Mouse (Mus musculus): ENCODE measurements at regions not wholly inside any gene's neighbourhood (a gene's known extent, or its start where the extent isn't known, plus 50 kb on each side); places are given as distances from the start of the nearest gene placed in this dataset.

DNA sequence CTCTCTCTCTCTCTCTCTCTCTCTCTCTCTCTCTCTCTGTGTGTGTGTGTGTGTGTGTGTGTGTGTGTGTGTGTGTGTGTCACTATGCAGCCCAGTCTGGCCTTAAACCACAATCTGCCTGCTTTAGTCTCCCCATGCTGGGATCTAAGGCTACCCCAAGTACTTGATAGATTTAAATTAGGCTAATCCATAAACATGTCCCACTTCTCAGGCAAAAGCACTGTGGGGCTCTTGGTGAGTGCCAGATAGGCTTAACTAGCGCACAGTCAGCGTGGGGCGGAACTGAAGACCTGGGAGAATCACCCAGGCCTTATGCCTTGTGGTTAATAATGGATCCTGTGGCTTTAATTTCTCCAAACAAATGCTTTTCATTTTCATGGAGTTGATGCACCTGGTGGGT, 180.6 kb downstream of the Gm26897 start:
- Histone ChIP-seq H3K27ac (ENCODE audit: low read depth, low read length) (no peak overlapping the region), H3K4me2 (ENCODE audit: low read depth, low read length, severe bottlenecking) (no peak overlapping the region), H3K4me1 (replicated peaks; ENCODE audit: control insufficient read depth, insufficient read depth, low read length) (peaks cover 9% of the 10 kb centered on the region), H3K9me3 (ENCODE audit: control insufficient read depth, low read length) (no peaks in the 10 kb centered on the region), H3K36me3 (ENCODE audit: control insufficient read depth, insufficient read depth, low read length) (no peaks in the 10 kb centered on the region), H3K4me3 (ENCODE audit: low read depth, low read length) (no peak overlapping the region), H3K27me3 (ENCODE audit: control insufficient read depth, insufficient read depth, low read length) (peaks cover 2% of the 10 kb centered on the region; the same call in 1 of the 2 replicates), H3K9ac (ENCODE audit: low read length) (no peak overlapping the region)
- WGBS, result 50% methylated on average over 3 of the region's 3 CpGs
- ATAC-seq (replicated peaks; ENCODE audit: low FRiP score), result no peak
- no peak for DNase-seq (ENCODE audit: low spot score)

DNA sequence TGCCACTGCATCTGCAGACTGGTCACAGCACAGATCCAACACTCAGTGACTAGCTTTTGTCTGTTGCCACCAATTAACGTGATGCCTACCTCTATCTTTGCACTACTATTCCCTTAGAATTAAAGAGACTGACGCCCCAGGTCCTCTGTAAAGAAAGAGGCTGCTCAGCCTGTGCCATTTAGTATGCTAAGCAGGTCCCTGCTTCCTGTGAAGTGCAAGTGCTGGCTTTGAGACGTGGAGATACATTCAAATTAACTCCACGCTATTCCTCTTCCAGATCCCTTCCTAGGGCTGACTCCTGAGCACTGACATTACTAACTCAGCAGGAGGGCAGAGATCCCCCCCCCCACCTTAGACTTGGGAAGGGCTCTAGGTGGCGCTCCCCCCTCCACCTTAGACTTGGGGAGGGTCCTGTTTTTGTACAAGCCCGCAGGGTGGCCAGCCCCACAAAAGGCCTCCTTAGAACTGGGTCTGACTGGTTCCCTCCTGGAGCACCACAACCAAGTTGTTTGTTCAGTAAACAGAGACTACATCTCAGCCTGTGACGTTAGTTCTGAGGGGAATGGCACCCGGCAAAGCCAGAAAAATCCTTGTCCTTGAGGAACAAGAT, 184.0 kb downstream of the Gm26897 start:
- Histone ChIP-seq H3K27me3 (ENCODE audit: control insufficient read depth, insufficient read depth, low read length) (peaks cover 2% of the 10 kb centered on the region; the same call in 1 of the 2 replicates), H3K27ac (ENCODE audit: low read depth, low read length) (peak overlapping the region; percentile 46), H3K36me3 (ENCODE audit: control insufficient read depth, insufficient read depth, low read length) (no peaks in the 10 kb centered on the region), H3K4me1 (replicated peaks; ENCODE audit: control insufficient read depth, insufficient read depth, low read length) (peaks cover 12% of the 10 kb centered on the region), H3K9ac (ENCODE audit: low read length) (no peak overlapping the region), H3K9me3 (ENCODE audit: control insufficient read depth, low read length) (no peaks in the 10 kb centered on the region), H3K4me3 (ENCODE audit: low read depth, low read length) (no peak overlapping the region), H3K4me2 (ENCODE audit: low read depth, low read length, severe bottlenecking) (no peak overlapping the region)
- ATAC-seq (replicated peaks; ENCODE audit: low FRiP score), result peak; percentile 82
- peak; percentile 61 for DNase-seq (ENCODE audit: low spot score)
- WGBS, result 15% methylated on average over 8 of the region's 8 CpGs

DNA sequence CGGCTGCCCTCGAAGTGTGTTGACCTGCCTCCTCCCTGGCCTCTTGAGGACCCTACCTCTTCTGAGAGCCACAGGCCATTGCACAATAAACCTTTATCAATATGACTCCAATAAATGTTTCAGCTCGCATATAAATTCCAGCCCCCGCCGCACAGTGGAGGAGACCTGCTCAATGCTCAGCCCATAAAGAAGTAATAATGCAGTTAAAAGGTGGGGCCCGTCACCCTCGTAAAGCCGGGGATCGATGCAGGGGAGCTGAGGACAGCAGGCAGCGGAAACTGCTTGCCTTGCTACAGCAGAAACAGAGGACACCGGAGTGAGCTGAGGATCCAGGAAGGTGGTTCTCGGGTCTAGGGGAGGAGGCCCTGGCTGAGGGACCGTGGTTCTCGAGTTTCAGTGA, 185.2 kb downstream of the Gm26897 start:
- WGBS, result 79% methylated on average over 14 of the region's 14 CpGs
- ATAC-seq (replicated peaks; ENCODE audit: low FRiP score) (no peak), DNase-seq (ENCODE audit: low spot score) (no peak)
- no peak overlapping the region for H3K9ac ChIP-seq (ENCODE audit: low read length)
- H3K36me3 ChIP-seq (ENCODE audit: control insufficient read depth, insufficient read depth, low read length), result no peaks in the 10 kb centered on the region
- no peak overlapping the region for H3K27ac ChIP-seq (ENCODE audit: low read depth, low read length)
- no peaks in the 10 kb centered on the region for H3K9me3 ChIP-seq (ENCODE audit: control insufficient read depth, low read length)
- H3K4me3 ChIP-seq (ENCODE audit: low read depth, low read length), result no peak overlapping the region
- H3K4me1 ChIP-seq (replicated peaks; ENCODE audit: control insufficient read depth, insufficient read depth, low read length), result peaks cover 16% of the 10 kb centered on the region
- H3K4me2 ChIP-seq (ENCODE audit: low read depth, low read length, severe bottlenecking), result no peak overlapping the region
- peaks cover 2% of the 10 kb centered on the region; the same call in 1 of the 2 replicates for H3K27me3 ChIP-seq (ENCODE audit: control insufficient read depth, insufficient read depth, low read length)

DNA sequence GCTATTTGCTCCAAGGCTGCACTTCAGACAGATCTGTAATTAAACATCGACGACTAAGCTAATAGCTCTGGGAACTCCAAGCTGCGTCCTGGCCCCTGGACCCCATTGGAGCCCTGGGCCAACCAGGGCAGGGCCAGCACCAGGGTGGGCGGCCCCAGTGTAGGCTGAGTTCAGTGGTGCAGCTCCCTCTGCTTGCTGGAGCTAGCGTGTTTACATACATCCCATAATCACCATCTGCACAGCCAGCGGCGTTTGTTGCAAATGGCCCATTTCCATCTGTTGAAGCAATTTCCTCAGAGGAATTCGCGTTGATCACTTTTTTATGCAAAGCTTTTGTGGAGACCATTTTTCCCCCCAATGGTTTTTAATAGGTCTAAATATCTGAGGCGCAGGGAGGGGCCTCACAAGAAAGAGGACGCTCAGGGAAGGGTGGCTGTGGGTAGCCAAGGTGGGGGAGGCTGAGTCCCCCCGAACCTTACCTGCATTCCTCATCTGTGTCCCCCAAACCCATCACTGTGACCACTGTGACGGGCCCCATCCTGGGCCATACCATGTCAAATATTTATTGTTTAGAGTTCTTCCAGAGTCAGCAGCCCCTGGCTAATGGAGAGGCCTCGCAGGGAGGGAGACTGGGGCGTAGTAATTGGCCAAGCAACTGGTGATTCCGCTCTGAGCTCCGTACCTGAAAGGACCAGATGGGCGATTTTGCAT, 189.4 kb downstream of the Gm26897 start:
- no peaks in the 10 kb centered on the region for H3K36me3 ChIP-seq (ENCODE audit: control insufficient read depth, insufficient read depth, low read length)
- DNase-seq (ENCODE audit: low spot score) (peak; percentile 66), ATAC-seq (replicated peaks; ENCODE audit: low FRiP score) (peak; percentile 82)
- H3K4me2 ChIP-seq (ENCODE audit: low read depth, low read length, severe bottlenecking), result no peak overlapping the region
- WGBS, result 41% methylated on average over 18 of the region's 18 CpGs
- no peak overlapping the region for H3K9ac ChIP-seq (ENCODE audit: low read length)
- no peak overlapping the region for H3K4me3 ChIP-seq (ENCODE audit: low read depth, low read length)
- H3K9me3 ChIP-seq (ENCODE audit: control insufficient read depth, low read length), result no peaks in the 10 kb centered on the region
- H3K27me3 ChIP-seq (ENCODE audit: control insufficient read depth, insufficient read depth, low read length), result no peaks in the 10 kb centered on the region
- H3K27ac ChIP-seq (ENCODE audit: low read depth, low read length), result no peak overlapping the region
- peaks cover 8% of the 10 kb centered on the region; the same call in 1 of the 2 replicates for H3K4me1 ChIP-seq (replicated peaks; ENCODE audit: control insufficient read depth, insufficient read depth, low read length)

DNA sequence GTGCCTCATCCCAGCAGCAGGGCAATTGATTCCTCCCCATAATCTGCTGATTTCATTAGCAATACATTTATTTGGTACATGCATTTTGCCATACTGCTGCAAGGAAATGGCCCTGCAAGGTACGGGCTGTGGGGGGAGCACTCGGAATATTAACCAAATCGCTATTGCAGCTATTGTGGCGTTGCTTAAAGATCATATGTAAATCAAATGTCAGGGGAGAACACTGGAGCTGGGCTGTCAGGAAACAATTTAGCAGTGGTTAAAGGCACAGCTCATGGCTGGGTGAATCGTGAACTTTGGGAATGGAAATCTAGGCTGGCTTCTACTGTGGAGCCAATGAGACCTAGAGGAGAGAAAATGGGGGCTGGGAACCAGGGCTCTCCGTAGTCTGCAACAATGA, 192.0 kb downstream of the Gm26897 start:
- ATAC-seq (replicated peaks; ENCODE audit: low FRiP score) (no peak), DNase-seq (ENCODE audit: low spot score) (no peak)
- Histone ChIP-seq H3K4me3 (ENCODE audit: low read depth, low read length) (no peak overlapping the region), H3K9ac (ENCODE audit: low read length) (no peak overlapping the region), H3K4me2 (ENCODE audit: low read depth, low read length, severe bottlenecking) (no peak overlapping the region), H3K36me3 (ENCODE audit: control insufficient read depth, insufficient read depth, low read length) (no peaks in the 10 kb centered on the region), H3K27ac (ENCODE audit: low read depth, low read length) (no peak overlapping the region), H3K27me3 (ENCODE audit: control insufficient read depth, insufficient read depth, low read length) (no peaks in the 10 kb centered on the region), H3K9me3 (ENCODE audit: control insufficient read depth, low read length) (no peaks in the 10 kb centered on the region), H3K4me1 (replicated peaks; ENCODE audit: control insufficient read depth, insufficient read depth, low read length) (peaks cover 14% of the 10 kb centered on the region; the same call in 1 of the 2 replicates)
- 77% methylated on average over 6 of the region's 6 CpGs for WGBS

DNA sequence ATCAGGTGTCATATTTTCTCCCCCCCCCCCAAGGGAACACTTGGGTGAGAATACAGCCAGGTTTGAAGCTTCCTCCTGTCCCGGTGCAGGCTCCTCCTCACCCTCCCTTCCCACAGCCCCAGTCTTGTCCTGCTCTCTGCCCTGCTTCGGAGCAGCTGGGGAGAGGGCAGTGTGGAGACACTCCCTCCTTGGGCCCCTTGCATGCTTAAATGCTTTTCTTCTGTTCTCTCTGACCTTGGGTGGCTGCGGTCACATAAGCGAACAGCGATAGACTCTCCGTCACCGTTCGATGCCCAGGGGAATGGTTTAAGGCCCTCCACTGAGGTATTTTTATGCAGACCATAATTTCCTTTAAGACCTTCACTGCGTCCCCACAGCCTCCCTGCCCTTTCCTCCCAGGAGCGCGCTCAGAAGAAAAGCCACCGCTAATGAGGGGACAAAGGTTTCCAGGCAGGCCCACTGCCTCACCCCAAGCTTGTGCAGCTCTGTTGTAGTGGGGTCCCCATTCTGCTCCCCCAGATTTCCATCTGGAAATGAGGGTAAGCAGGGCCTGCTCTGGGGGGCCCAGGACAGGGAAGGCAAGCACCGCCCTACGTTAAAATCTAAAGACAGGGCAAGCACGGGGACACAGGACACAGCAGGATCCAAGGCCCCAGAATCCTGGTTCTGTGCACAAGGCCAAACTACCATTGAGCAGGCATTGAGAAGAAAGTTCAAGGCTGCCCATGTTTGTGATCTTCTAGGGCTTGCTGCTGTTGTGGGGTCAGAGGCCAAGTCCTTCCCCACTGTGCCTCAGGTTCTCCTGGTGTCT, 195.7 kb downstream of the Gm26897 start:
- H3K4me2 ChIP-seq (ENCODE audit: low read depth, low read length, severe bottlenecking), result no peak overlapping the region
- DNase-seq (ENCODE audit: low spot score) (no peak), ATAC-seq (replicated peaks; ENCODE audit: low FRiP score) (no peak)
- peaks cover 7% of the 10 kb centered on the region; the same call in 1 of the 2 replicates for H3K4me1 ChIP-seq (replicated peaks; ENCODE audit: control insufficient read depth, insufficient read depth, low read length)
- H3K27ac ChIP-seq (ENCODE audit: low read depth, low read length), result no peak overlapping the region
- no peaks in the 10 kb centered on the region; the same call in 1 of the 2 replicates for H3K9me3 ChIP-seq (ENCODE audit: control insufficient read depth, low read length)
- H3K9ac ChIP-seq (ENCODE audit: low read length), result no peak overlapping the region
- H3K4me3 ChIP-seq (ENCODE audit: low read depth, low read length), result no peak overlapping the region
- H3K36me3 ChIP-seq (ENCODE audit: control insufficient read depth, insufficient read depth, low read length), result no peaks in the 10 kb centered on the region
- 27% methylated on average over 15 of the region's 15 CpGs for WGBS
- no peaks in the 10 kb centered on the region for H3K27me3 ChIP-seq (ENCODE audit: control insufficient read depth, insufficient read depth, low read length)

DNA sequence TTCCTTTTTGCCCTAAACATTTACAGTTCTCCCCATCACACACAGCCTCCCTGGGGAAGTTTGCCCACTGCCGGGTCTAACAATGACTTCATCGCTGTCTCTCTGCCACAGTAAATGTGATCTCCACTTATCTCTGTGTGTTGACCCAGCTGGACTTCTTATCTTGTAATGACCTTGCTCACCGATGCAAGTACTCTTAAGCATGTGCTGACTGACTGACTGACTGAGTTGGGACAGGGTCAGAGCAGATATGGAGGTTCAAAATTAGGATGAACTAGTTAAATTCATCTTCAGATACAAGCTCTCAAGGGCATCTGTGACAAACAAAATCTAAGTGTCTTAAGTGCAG, 196.2 kb downstream of the Gm26897 start:
- Histone ChIP-seq H3K4me2 (ENCODE audit: low read depth, low read length, severe bottlenecking) (no peak overlapping the region), H3K9ac (ENCODE audit: low read length) (no peak overlapping the region), H3K36me3 (ENCODE audit: control insufficient read depth, insufficient read depth, low read length) (no peaks in the 10 kb centered on the region), H3K9me3 (ENCODE audit: control insufficient read depth, low read length) (no peaks in the 10 kb centered on the region; the same call in 1 of the 2 replicates), H3K4me3 (ENCODE audit: low read depth, low read length) (no peak overlapping the region), H3K27me3 (ENCODE audit: control insufficient read depth, insufficient read depth, low read length) (no peaks in the 10 kb centered on the region), H3K27ac (ENCODE audit: low read depth, low read length) (no peak overlapping the region), H3K4me1 (replicated peaks; ENCODE audit: control insufficient read depth, insufficient read depth, low read length) (peaks cover 7% of the 10 kb centered on the region; the same call in 1 of the 2 replicates)
- no peak for DNase-seq (ENCODE audit: low spot score)
- WGBS, result 51% methylated on average over 3 of the region's 3 CpGs
- ATAC-seq (replicated peaks; ENCODE audit: low FRiP score), result no peak

DNA sequence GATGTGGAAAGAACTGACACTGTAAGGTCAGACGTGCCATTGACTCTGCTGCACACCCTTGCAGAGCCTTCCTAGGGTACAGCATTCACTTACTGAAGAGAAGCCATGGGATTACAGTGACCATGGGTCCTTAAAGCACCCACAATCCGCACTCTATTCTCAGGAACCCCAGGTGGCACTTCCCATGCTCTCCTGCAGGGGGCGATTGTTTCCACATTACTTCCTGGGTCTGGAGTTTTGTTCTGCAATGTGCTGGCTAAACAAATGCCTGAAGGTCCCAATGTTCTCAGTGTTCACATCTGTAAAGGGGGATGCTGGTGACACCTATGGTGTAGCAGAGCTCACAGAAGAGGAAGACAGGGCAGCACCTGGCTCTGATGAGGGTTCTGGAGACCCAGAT, 198.0 kb downstream of the Gm26897 start:
- 68% methylated on average over 3 of the region's 3 CpGs for WGBS
- Histone ChIP-seq H3K4me2 (ENCODE audit: low read depth, low read length, severe bottlenecking) (no peak overlapping the region), H3K9ac (ENCODE audit: low read length) (no peak overlapping the region), H3K4me3 (ENCODE audit: low read depth, low read length) (no peak overlapping the region), H3K27ac (ENCODE audit: low read depth, low read length) (no peak overlapping the region), H3K36me3 (ENCODE audit: control insufficient read depth, insufficient read depth, low read length) (no peaks in the 10 kb centered on the region), H3K9me3 (ENCODE audit: control insufficient read depth, low read length) (no peaks in the 10 kb centered on the region; the same call in 1 of the 2 replicates), H3K27me3 (ENCODE audit: control insufficient read depth, insufficient read depth, low read length) (no peaks in the 10 kb centered on the region), H3K4me1 (replicated peaks; ENCODE audit: control insufficient read depth, insufficient read depth, low read length) (peaks cover 7% of the 10 kb centered on the region; the same call in 1 of the 2 replicates)
- ATAC-seq (replicated peaks; ENCODE audit: low FRiP score), result no peak
- no peak for DNase-seq (ENCODE audit: low spot score)
